Mouse (Mus musculus): ENCODE measurements around the gene Olfr890. TPM values are rescaled to one million over a fixed set of nuclear protein-coding genes. Genes with fewer than 3 reads are reported as not detected.
"Not testable (repeated sequence)": the region's sequence is repeated elsewhere in the genome, so short reads cannot be mapped to it uniquely, and the experiment has no call there.

The Olfr890 gene
- total RNA-seq (2021) = not detected
- long read RNA-seq, experiment 1 = 0 reads
- long read RNA-seq, experiment 2 = 0 reads

- DNase-seq (ENCODE audit: low spot score in 2 of 2) = no peak
- Histone ChIP-seq H3K4me3 (no peak within 1 kb of the TSS), H3K27ac (no peak within 1 kb of the TSS)
- no peak for TF ChIP-seq CTCF (conservative IDR thresholded peaks at IDR 0.05)
Observed at GRCm38 (mm10) chr9:38142217-38142616, at the start of gene Olfr890. Gene Olfr890 (plus strand): TSS chr9:38142517.

- Histone ChIP-seq H3K27ac (no peak within 1 kb of the TSS), H3K4me3 (no peak within 1 kb of the TSS)
- TF ChIP-seq CTCF (conservative IDR thresholded peaks at IDR 0.05) = no peak
- DNase-seq (ENCODE audit: low spot score in 2 of 2) = no peak
Observed at GRCm38 (mm10) chr9:38107828-38108227, 34.5 kb upstream of the Olfr890 start, which contains the start of gene Olfr888. Gene Olfr888 (plus strand): TSS chr9:38108128.

DNA sequence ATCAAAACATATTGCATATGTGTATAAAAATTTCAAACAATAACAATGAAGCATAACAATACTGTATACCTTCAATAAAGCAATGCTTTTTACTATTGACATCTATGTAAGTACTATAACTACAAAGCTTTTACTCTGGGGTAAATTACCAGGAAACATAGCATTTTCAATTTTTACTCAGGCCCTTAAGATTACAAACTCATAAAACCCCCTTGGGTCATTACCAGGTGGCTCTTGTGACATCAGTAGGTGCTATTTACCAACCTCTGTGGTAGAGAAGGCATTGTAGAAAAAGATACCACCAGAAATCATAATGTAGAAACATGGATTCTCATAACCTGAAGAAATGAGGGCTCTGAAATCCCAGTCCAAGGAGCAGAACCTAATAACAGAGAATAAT, 27.4 kb upstream of the Olfr890 start, which contains the start of gene Olfr889:
TSS of gene Olfr889 (plus strand) at position 301 of the 400 bp plus-strand sequence.
- no peak for DNase-seq (ENCODE audit: low spot score in 2 of 2)
- Histone ChIP-seq H3K4me3 (no peak within 1 kb of the TSS), H3K27ac (no peak within 1 kb of the TSS)
- no peak for TF ChIP-seq CTCF (conservative IDR thresholded peaks at IDR 0.05)

- DNase-seq (ENCODE audit: low spot score in 2 of 2); H3K27ac ChIP-seq; H3K4me3 ChIP-seq: not testable (repeated sequence)
Observed at GRCm38 (mm10) chr9:38168341-38168740, 26.0 kb downstream of the Olfr890 start.

- no peak within 1 kb of the TSS for H3K27ac ChIP-seq
- no peak for TF ChIP-seq CTCF (conservative IDR thresholded peaks at IDR 0.05)
- no peak within 1 kb of the TSS for H3K4me3 ChIP-seq
- DNase-seq (ENCODE audit: low spot score in 2 of 2) = no peak
Observed at GRCm38 (mm10) chr9:38180721-38181120, 38.4 kb downstream of the Olfr890 start, which contains the start of gene Olfr891. Gene Olfr891 (minus strand): TSS chr9:38180821.

Other genes with a start within 250 kb of the Olfr890 start
- gene Olfr145, start 245.8 kb upstream of the Olfr890 start, total RNA-seq (2021) = not detected
- not detected for gene Olfr878, start 224.7 kb upstream of the Olfr890 start, total RNA-seq (2021)
- gene Olfr881, start 150.7 kb upstream of the Olfr890 start, total RNA-seq (2021) = not detected
- gene Olfr883, start 116.7 kb upstream of the Olfr890 start, total RNA-seq (2021) = not detected
- not detected for gene Olfr884, start 96.0 kb upstream of the Olfr890 start, total RNA-seq (2021)
- gene Olfr885, start 81.2 kb upstream of the Olfr890 start, total RNA-seq (2021) = not detected
- gene Olfr887, start 58.4 kb upstream of the Olfr890 start, total RNA-seq (2021) = not detected
- gene Olfr888, start 34.4 kb upstream of the Olfr890 start, total RNA-seq (2021) = not detected
- not detected for gene Olfr889, start 27.3 kb upstream of the Olfr890 start, total RNA-seq (2021)
- not detected for gene Olfr891, start 38.3 kb downstream of the Olfr890 start, total RNA-seq (2021)
- gene Olfr893, start 65.8 kb downstream of the Olfr890 start, total RNA-seq (2021) = not detected
- not detected for gene Olfr894, start 75.5 kb downstream of the Olfr890 start, total RNA-seq (2021)
- not detected for gene Olfr143, start 110.3 kb downstream of the Olfr890 start, total RNA-seq (2021)
- gene Olfr895, start 125.3 kb downstream of the Olfr890 start, total RNA-seq (2021) = not detected
- gene Olfr896-ps1, start 148.6 kb downstream of the Olfr890 start, total RNA-seq (2021) = not detected
- not detected for gene Olfr25, start 186.5 kb downstream of the Olfr890 start, total RNA-seq (2021)
- not detected for gene Olfr898, start 205.9 kb downstream of the Olfr890 start, total RNA-seq (2021)
- gene Olfr250, start 224.4 kb downstream of the Olfr890 start, total RNA-seq (2021) = not detected
- not detected for gene Olfr251, start 234.6 kb downstream of the Olfr890 start, total RNA-seq (2021)

All from layer of hippocampus, adult 2 months (tissue).